Mouse (Mus musculus) stomach, embryonic 15.5 days (tissue): ENCODE data around the gene Ltbp1. TPM values are rescaled to one million over a fixed set of nuclear protein-coding genes. Genes with fewer than 3 reads are reported as not detected.

Experiments
- ATAC-seq: fragments of 200-750 bp; cut with Nextera tagmentation; 2 replicates; pipeline ENCODE4 v1.8.0; 2017; ENCODE audit warnings: low read depth, moderate number of reproducible peaks, moderate TSS enrichment; ENCODE audit not compliant: insufficient read depth, low FRiP score
- H3K27ac ChIP-seq: fragments of 300-500 bp; sonication (generic); 2 replicates; pipeline ENCODE4 v1.5.1; 2015; ENCODE audit warnings: mild to moderate bottlenecking, inconsistent platforms
- H3K27me3 ChIP-seq: fragments of 300-500 bp; sonication (generic); replicated peaks from 2 replicates; pipeline ENCODE4 v1.6.1; 2015; ENCODE audit warnings: inconsistent platforms
- H3K36me3 ChIP-seq: fragments of 300-500 bp; sonication (generic); 2 replicates; pipeline ENCODE4 v1.6.1; 2015; ENCODE audit warnings: inconsistent platforms
- H3K4me1 ChIP-seq: fragments of 300-500 bp; sonication (generic); 2 replicates; pipeline ENCODE4 v1.6.1; 2015; ENCODE audit warnings: inconsistent platforms
- H3K4me2 ChIP-seq: fragments of 300-500 bp; sonication (generic); 2 replicates; pipeline ENCODE4 v1.6.1; 2015; ENCODE audit warnings: mild to moderate bottlenecking, inconsistent platforms
- H3K4me3 ChIP-seq: fragments of 300-500 bp; sonication (generic); replicated peaks from 2 replicates; pipeline ENCODE4 v1.5.1; 2015; ENCODE audit warnings: inconsistent platforms
- H3K9ac ChIP-seq: fragments of 300-500 bp; sonication (generic); 2 replicates; pipeline ENCODE4 v1.6.1; 2015; ENCODE audit warnings: inconsistent platforms
- H3K9me3 ChIP-seq: fragments of 300-500 bp; sonication (generic); 2 replicates; pipeline ENCODE4 v1.6.1; 2016; ENCODE audit warnings: inconsistent platforms
- WGBS: fragments of 180-500 bp; shearing (Covaris S2); methylation state at CpG from one replicate; pipeline ENCODE4 v1.1.7; 2015; 5-methylcytosine and 5-hydroxymethylcytosine counted together
- polyA plus RNA-seq: library from polyadenylated mRNA; unstranded; fragments of >200 nt; fragmentation: Nextera tagmentation; extraction: Ambion mirVana; gene quantifications from 2 replicates; pipeline ENCODE4 v1.2.1, GENCODE M21; 2015

Gene Ltbp1
- polyA plus RNA-seq, 1 experiment from 2014 or later, result 26.1 TPM

DNA sequence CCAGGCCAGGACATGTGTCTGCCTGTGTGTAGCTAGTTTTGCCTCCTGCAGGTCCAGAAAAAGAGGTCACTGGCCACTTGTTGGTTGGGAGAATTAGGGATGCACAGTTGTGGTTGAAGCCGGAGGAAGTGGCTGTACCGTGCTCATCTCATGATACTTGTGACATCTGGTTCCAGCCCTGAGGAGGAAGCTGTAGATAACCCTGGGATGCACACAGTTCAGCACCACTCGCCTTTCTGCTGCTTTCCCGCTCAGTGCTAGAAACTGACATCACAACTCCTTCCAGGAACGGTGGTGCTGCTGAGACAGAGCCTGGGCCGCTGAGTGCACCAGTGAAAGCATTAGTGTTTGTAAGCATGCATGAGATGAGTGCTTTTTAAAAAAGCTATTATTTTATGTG is 5.6 kb downstream of the Ltbp1 start:
- Histone ChIP-seq H3K4me1 (peaks cover 20% of the 10 kb centered on the region), H3K9ac (no peak overlapping the region), H3K4me2 (no peak overlapping the region), H3K9me3 (no peaks in the 10 kb centered on the region), H3K36me3 (no peaks in the 10 kb centered on the region), H3K27me3 (no peaks in the 10 kb centered on the region), H3K4me3 (no peak overlapping the region), H3K27ac (no peak overlapping the region)
- 74% methylated on average over 6 of the region's 6 CpGs for WGBS
- no peak for ATAC-seq

DNA sequence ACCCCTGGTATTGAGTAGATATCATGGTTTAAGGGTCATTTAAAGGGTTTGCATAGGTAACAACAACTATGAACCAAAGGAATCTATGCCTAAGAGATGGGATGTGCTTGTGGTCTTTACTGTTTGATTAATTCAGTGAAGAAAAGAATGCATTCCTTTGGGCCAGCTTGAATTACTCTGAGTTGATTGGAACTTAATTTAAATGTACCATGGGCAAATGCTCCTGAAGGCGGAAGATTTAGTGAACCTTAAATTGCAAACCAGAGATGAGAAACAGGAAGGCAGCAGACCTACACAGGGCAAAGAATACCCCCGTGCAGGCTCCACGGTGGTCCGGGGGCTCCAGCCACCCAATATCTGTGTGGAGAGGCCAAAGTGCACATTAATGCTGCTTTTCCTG is 7.8 kb downstream of the Ltbp1 start:
- Histone ChIP-seq H3K27ac (no peak overlapping the region; the same call in 1 of the 2 replicates), H3K9me3 (no peaks in the 10 kb centered on the region), H3K27me3 (no peaks in the 10 kb centered on the region), H3K4me1 (peaks cover 15% of the 10 kb centered on the region), H3K9ac (no peak overlapping the region), H3K4me3 (no peak overlapping the region), H3K4me2 (no peak overlapping the region), H3K36me3 (no peaks in the 10 kb centered on the region)
- no peak for ATAC-seq
- 52% methylated on average over 4 of the region's 4 CpGs for WGBS

DNA sequence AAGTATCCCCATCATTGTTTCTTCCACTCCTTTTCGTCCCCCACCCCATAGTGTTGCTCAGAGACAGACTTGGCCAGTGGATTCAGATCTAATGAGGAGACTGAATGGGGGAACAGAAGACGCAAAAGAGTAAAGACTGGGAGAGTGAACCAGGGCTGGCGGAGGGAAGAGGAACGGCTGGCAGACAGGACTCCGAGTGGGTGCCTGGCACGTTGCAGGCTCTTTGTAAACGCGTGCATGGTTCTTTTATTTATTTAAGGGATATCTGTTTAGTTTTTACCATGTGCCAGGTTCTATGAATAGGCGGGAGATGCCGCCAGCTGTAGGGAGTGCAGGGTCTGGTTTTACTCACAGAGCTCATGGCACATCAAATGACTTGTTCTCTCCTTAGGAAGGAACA is 8.5 kb downstream of the Ltbp1 start:
- Histone ChIP-seq H3K4me3 (no peak overlapping the region), H3K9ac (no peak overlapping the region), H3K27ac (peak overlapping the region; percentile 35; the same call in 1 of the 2 replicates), H3K4me1 (peaks cover 15% of the 10 kb centered on the region), H3K9me3 (no peaks in the 10 kb centered on the region), H3K4me2 (no peak overlapping the region; the same call in 1 of the 2 replicates), H3K36me3 (no peaks in the 10 kb centered on the region), H3K27me3 (no peaks in the 10 kb centered on the region)
- peak; percentile 54; the same call in 1 of the 2 replicates for ATAC-seq
- 28% methylated on average over 10 of the region's 10 CpGs for WGBS

DNA sequence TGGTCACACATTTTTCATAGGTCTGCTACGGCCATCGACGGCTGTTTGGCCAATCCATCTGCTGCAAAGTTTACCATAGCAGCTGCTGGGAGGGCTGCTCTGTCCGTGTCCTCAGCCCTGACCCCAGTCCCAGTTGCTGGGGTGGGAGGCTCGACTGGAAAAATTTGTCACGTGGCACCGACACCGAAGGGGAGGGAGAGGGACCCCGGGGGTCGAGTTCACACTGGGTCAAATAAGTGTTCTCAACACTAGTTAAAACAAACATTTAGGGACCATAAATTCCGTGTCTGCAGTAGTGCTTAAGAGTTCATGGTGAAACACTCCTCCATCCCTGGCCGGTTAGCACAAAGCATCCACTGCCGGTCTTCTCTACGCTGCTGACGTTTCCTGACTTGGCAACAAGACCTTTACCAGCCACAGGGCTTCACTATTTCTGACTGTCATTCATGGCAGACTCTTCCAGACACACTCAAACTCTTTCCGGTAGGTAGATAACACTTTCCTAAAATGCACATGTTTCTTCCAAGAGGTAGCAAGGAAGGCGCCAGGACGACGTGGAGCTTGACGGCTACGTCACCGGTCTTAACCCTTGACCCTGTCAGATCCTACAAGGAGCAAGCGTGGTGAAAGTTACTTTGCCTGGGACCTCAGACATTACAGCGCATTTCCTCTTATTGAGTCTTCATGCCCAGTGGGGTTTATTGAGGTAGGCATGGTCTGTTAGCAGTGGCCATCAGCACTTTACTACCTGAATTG is 9.4 kb downstream of the Ltbp1 start:
- no peak overlapping the region for H3K9ac ChIP-seq
- H3K4me2 ChIP-seq, result no peak overlapping the region
- no peaks in the 10 kb centered on the region for H3K36me3 ChIP-seq
- 39% methylated on average over 24 of the region's 24 CpGs for WGBS
- H3K27ac ChIP-seq, result peak overlapping the region; percentile 35; the same call in 1 of the 2 replicates
- ATAC-seq, result no peak
- no peaks in the 10 kb centered on the region for H3K9me3 ChIP-seq
- H3K27me3 ChIP-seq, result no peaks in the 10 kb centered on the region
- H3K4me3 ChIP-seq, result no peak overlapping the region
- peaks cover 15% of the 10 kb centered on the region for H3K4me1 ChIP-seq

DNA sequence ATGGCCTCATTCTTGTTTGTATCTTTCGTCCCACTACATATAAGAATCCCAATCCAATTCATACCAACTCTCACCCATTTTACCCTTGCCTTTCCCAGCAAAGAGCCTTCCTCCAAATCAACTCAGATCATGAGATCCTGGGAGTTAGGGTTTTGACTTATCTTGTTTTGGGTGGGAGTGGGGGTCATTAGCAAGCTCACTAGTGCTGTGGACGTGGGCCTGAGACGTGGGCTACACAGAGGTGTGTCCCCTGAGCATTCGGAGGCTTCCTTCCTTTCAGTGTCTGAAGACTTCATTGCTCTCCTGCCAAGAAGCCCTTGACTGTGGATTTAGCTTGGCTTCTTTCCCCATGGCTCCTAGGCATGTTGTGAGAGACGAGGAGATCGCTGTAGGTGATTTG is 10.2 kb downstream of the Ltbp1 start:
- Histone ChIP-seq H3K9ac (no peak overlapping the region), H3K27me3 (no peaks in the 10 kb centered on the region), H3K9me3 (no peaks in the 10 kb centered on the region), H3K27ac (no peak overlapping the region), H3K4me3 (no peak overlapping the region), H3K4me2 (no peak overlapping the region), H3K36me3 (no peaks in the 10 kb centered on the region), H3K4me1 (peaks cover 15% of the 10 kb centered on the region)
- ATAC-seq, result no peak
- 73% methylated on average over 6 of the region's 6 CpGs for WGBS

DNA sequence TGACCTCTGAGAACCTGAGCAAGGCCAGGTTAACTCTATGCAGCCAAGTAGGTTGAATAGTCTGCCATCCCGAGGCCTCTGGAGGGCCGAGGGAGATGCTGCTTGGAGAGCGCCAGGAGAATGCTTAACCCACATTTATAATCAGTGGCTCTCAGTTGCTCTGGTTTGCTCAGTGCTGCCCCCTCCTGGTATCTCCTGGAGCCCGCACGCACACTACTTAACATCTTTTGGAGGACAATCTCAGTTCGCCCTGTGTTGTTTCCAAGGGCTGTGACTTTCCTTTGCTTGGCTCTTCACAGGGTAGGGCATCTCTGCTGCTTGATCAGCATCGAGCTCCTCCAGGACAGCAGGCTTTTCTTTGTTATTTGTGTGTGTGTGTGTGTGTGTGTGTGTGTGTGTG is 12.1 kb downstream of the Ltbp1 start:
- H3K4me1 ChIP-seq, result peaks cover 15% of the 10 kb centered on the region

DNA sequence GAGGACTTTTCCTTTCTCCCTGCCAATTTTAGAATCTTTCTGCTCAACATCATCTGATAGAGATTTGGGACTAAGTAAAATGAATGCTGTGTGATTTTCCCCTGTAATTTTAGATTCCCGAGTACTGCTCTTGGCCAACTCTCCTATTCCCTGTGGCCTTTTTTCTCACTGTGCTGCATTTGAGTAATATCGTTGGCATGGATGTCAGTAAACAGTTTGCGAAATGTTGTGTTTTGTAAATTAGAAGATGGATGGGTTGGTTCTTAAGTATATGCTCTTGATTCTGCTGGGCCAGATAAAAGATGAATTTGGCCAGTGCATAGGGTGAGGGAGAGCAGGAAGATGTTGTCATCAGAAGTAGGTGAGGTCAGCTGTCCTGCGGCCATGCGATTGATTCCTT is 12.8 kb downstream of the Ltbp1 start:
- Histone ChIP-seq H3K27ac (no peak overlapping the region), H3K36me3 (no peaks in the 10 kb centered on the region), H3K9ac (no peak overlapping the region), H3K9me3 (no peaks in the 10 kb centered on the region), H3K4me1 (peaks cover 15% of the 10 kb centered on the region), H3K27me3 (no peaks in the 10 kb centered on the region), H3K4me3 (no peak overlapping the region), H3K4me2 (no peak overlapping the region)
- WGBS, result 86% methylated on average over 5 of the region's 5 CpGs
- no peak for ATAC-seq

More for the DNA sequence above, 12.1 kb downstream of the Ltbp1 start:
- ATAC-seq, result no peak
- WGBS, result 81% methylated on average over 7 of the region's 7 CpGs
- Histone ChIP-seq H3K27ac (no peak overlapping the region), H3K4me3 (no peak overlapping the region), H3K9me3 (no peaks in the 10 kb centered on the region), H3K36me3 (no peaks in the 10 kb centered on the region), H3K27me3 (no peaks in the 10 kb centered on the region), H3K9ac (no peak overlapping the region), H3K4me2 (no peak overlapping the region)

DNA sequence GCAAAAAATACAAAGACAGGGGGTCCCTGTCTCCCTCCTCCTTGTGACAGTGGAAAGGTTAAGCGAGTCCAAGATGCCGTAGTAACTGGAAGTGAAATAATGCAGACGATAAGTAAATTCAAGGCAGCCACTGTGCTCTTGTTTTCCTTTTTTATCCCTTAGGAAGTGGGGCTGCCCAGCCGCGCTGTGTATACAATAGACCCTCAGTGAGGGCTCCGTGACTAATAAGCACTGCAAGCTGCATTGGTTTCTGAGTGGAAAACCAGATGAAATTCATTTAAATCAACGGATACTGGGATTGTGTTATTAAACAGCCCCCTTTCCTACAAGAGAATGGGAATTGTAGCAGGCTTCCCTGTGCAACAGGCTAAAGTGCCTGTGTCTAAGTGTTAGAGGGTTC is 14.7 kb downstream of the Ltbp1 start:
- Histone ChIP-seq H3K4me2 (no peak overlapping the region), H3K4me3 (no peak overlapping the region), H3K9ac (no peak overlapping the region), H3K36me3 (no peaks in the 10 kb centered on the region), H3K27ac (no peak overlapping the region), H3K4me1 (0 out of 2 replicates have a peak, but pooled peaks cover under 1% of the 10 kb centered on the region), H3K9me3 (no peaks in the 10 kb centered on the region), H3K27me3 (no peaks in the 10 kb centered on the region)
- ATAC-seq, result no peak
- 40% methylated on average over 7 of the region's 7 CpGs for WGBS

DNA sequence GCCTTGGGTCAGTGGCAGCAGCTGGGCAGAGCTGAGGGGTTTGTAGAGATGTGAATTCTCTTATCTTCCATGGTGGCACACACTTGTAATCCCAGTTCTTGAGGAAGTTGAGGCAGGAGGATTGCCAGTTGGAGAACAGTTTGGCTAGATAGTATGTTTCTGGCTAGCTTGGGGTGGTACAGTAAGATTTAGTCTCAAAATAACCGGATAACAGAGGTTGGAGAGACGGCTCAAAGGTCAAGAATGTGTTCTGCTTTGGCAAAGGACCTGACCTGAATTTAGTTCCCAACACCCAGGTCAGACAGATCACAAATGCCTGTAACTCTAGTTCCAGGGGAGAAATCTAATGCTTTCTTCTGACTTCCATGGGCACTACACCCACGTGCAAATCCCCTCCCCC is 15.3 kb downstream of the Ltbp1 start:
- Histone ChIP-seq H3K4me2 (no peak overlapping the region), H3K27ac (no peak overlapping the region), H3K4me1 (no peaks in the 10 kb centered on the region), H3K9ac (no peak overlapping the region), H3K36me3 (no peaks in the 10 kb centered on the region), H3K27me3 (no peaks in the 10 kb centered on the region), H3K9me3 (no peaks in the 10 kb centered on the region), H3K4me3 (no peak overlapping the region)
- 61% methylated on average over 3 of the region's 3 CpGs for WGBS
- no peak for ATAC-seq

DNA sequence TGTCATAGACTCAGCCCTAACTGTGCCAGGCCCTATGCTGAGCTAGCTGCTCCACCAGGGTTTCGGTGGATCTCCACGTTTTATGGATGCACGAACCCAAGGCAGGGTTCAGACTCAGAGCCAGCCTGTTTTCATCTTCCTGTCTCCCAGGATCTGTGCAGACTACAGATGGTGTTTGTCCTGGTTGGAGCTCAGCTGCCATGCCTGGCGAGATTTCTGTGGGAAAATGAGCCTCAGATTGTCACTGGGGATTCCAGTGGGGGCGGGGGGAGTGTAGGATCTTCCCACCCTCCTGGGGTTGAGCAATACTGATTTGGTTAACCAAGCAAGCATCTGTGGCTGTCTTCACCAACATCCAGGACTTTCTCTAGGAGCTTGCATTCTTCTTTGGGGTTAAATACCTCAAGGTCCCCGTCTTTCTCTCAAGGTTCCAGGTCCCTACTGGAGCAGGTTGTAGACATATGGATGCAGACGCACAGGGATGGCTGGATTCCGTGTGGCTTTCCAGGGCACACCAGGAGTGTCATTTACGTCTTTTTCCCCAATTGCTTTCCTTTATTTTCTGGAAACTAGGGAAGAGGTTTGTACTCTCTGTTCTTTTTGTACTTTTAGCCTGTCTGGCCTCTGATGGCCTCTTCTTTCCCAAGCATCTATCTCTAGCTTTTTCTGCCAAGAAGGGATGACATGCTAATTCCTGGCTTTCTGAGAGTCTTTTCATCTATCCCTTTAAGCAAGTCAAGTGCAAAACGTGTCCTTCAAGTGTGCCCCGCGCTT is 22.2 kb downstream of the Ltbp1 start:
- 73% methylated on average over 12 of the region's 12 CpGs for WGBS
- no peaks in the 10 kb centered on the region for H3K36me3 ChIP-seq
- H3K4me2 ChIP-seq, result no peak overlapping the region

DNA sequence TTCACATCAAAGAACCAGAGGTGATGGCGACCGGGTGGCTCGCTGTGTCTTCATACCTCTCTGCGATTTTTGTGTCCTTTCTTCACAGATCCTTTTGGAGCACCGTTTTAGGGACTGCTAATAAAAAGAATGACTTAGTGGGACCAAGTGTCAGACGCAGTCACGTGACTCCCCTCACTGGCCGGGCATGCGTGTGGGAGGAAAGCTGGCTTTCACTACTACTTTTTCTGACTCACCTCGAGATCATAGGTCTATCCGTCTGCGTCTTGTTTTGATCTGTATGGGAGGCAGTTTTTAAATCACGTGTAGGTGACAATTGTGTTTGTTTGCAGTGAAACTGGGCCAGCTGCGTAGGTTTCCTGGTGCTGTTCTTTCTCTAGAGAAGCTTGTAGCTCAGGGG is 28.0 kb downstream of the Ltbp1 start:
- Histone ChIP-seq H3K27me3 (no peaks in the 10 kb centered on the region), H3K9ac (no peak overlapping the region), H3K4me1 (0 out of 2 replicates have a peak, but pooled peaks cover 1% of the 10 kb centered on the region), H3K4me2 (no peak overlapping the region), H3K36me3 (no peaks in the 10 kb centered on the region), H3K4me3 (no peak overlapping the region), H3K9me3 (no peaks in the 10 kb centered on the region), H3K27ac (no peak overlapping the region)
- no peak for ATAC-seq
- 75% methylated on average over 14 of the region's 14 CpGs for WGBS

More for the DNA sequence above, 22.2 kb downstream of the Ltbp1 start:
- Histone ChIP-seq H3K27me3 (no peaks in the 10 kb centered on the region), H3K9me3 (no peaks in the 10 kb centered on the region), H3K27ac (no peak overlapping the region), H3K9ac (no peak overlapping the region), H3K4me3 (no peak overlapping the region), H3K4me1 (no peaks in the 10 kb centered on the region)
- ATAC-seq, result no peak
